Mouse (Mus musculus) right cerebral cortex, postnatal 4 days (tissue): ENCODE results near the gene Gm10563.
"Not testable (repeated sequence)": the region's sequence is repeated elsewhere in the genome, so short reads cannot be mapped to it uniquely, and the experiment has no call there.

Experiments
- DNase-seq: peaks from one replicate; pipeline ENCODE4 v3.0.0-alpha.2; 2022

The Gm10563 gene

DNA sequence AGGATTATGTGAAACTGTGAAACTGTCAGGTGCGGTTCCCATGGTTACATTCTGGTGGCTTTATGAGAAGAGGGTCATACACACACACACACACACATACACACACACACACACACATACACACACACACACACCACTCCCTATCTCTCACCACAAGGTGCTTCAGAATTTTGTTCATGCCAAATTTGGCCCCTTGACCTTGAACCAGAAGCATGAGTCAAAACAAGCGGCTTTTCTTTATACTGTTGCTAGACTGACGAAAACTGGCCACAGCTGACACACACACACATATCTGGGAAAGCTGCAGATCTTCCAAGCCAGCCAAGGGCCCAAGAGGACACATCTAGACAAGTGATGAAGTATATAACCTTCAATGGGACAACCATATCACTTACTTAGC lies 49.4 kb downstream of the Gm10563 start:
- no peak for DNase-seq

DNA sequence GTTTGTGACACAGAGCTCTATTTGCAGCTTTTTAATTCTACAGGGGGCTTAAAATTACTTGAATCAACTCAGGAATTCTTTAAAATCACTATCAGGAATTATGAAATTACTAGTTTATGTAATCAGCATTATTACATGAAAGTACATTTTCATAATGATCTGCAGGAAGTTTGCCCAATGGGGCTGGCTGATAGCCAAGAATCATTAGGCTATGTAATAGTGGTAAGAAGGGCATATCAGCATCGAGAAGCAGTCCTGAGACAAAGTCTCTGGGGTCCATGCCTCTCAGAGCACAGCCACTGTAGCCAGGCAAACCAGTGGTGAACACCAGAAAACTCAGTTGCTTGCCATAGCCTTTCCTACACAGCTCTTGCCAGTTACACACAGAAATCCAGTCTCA lies 51.4 kb downstream of the Gm10563 start:
- DNase-seq: no peak

DNA sequence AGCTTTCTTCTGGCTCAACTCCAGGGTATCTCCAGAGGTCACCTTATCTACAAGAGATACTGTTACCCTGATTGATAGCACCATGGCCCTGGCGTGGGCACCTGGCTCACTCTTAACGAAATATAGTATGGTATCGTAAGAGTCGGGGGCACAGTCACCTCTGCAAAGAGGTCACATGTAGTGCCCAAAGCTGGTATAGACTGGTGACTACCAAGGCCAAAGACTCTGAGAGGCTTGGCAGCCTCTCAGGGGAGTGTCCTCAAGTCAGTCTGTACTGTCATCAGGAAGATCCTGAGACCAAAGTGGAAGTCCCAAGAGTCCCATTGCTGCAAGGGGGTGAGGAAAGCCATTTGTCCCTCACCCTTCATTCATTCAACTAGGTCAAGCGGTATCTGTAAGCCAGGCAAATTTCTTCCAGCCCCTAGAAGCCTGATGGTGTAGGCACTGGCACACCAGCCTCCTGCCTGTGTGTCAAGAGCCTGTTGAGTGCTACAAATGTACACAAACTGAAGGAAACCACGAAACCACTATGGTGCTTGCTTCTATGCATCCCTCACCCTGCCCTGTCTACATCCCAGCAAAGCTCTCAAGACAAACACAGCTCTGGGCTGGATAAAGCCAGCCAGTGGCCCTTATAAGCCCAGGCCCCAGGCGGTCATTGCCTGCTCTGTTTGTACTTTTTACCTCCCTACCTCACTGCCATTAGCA lies 54.0 kb downstream of the Gm10563 start:
- no peak for DNase-seq

DNA sequence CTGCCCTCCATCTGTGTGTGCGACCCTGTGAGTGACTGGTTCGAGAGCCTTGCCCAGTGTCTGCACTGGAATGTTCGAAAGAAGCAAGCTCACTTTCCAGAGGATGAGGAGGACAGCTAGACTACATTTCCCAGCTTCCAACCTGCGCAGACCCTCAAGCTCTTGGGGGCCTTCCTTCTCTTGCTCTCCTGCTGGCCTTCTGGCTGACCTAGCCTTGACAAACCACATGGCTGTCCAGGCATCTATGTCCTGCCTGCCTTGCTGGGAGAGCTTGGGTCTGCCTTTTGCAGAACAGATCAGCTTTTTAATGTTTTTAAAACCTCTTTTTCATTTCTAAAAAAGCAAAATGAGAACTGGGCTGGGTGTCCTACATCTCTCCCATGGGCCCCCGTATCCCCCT lies 55.9 kb downstream of the Gm10563 start:
- no peak for DNase-seq

- DNase-seq: no peak
Observed at GRCm38 (mm10) chr4:155582279-155582905, 62.8 kb downstream of the Gm10563 start.

DNA sequence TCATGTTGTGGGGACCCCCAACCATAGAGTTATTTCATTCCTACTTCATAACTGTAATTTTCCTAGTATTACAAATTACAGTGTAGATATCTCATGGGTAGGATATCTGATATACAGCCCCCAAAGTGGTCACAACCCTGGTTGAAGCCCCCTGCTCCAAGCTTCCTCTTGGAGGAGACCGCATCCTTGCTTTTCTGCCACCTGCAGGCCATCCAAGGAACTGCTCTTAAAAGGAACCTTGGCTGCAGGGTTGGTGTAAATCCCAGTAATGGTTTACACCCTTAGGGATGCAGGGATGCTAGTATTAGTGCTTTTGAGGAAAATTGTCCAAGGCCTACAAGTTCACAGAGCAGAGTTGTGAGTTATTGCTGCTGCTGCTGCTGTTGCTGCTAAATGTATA lies 64.8 kb downstream of the Gm10563 start:
- peak; percentile 72 for DNase-seq

DNA sequence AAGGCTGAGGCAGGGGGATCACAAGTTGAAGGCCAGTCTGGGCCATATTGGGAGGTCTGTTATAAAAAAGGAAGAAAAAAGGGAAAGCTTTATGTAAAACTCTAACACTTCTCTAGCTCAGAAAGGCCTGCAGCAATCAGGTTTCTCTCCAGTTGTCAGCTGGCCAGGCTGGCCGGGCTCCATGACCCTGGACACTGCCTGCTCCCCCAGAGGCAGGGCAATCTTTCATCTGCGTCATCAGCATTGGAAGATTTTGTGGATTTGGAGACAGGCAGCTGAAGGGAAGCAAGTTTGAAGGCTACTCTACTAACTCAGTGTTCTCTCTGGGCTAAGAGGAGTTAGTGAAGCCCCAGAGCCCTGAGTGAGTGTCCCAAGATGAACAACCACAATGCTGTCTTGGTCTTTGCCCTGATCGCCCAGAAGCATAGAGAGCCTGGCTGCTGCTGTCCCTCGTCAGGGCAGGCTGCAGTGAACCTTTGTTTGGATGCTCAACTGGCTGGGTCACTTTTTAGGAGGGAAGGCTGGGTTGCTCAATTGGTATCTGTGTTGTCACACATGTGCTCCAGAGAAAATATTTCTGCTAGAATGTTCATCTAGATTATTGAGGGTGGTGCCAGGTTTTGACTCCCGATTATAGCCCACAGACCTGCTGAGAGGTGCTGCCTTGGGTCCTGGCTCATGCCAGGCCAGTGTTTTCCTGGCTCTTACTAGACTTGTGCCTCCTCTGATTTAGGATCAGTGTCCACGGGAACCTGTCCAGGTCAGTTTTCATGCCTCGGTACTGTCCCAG lies 66.7 kb downstream of the Gm10563 start:
- no peak for DNase-seq

- DNase-seq: no peak
Observed at GRCm38 (mm10) chr4:155577741-155578140, 67.5 kb downstream of the Gm10563 start.

- no peak for DNase-seq
Observed at GRCm38 (mm10) chr4:155577132-155577531, 68.1 kb downstream of the Gm10563 start.

DNA sequence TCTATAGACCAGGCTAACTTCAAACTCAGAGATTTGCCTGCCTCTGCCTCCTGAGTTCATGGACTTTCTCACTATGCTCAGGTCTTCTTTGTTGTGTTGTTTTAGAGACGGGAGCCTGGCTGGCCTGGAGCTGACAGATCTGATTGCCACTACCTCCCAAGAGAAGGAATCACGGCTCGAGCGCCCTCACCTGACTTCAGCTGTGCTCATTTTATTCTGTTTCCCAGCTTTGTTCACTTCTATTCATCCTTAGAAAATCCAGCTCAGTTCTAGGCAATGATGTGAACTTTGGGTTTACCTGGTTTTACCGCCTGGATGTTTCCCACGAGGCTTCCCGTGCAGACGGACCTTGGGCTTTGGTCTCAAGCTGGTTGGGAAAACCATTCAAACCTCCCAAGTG lies 69.7 kb downstream of the Gm10563 start:
- no peak for DNase-seq

DNA sequence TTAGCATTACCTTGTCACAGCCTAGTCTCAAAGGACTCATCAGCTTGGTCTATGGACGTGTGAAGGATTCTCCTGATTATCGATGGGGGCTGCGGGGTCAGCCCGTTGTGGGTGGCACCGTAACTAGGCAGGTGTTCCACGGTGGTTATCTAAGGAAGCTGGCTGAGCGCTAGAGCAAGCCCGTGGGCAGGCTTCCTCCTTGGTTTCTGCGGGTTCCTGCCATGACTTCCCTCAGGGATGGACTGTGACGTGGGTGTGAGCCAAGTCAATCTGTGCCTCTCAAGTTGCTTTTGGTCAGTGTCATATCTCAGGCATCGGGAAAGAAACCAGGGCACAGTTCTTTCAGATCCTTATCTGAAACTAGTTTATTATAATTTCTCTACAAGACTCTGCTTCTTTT lies 70.3 kb downstream of the Gm10563 start:
- no peak for DNase-seq

- DNase-seq: no peak
Observed at GRCm38 (mm10) chr4:155573876-155574275, 71.3 kb downstream of the Gm10563 start.

DNA sequence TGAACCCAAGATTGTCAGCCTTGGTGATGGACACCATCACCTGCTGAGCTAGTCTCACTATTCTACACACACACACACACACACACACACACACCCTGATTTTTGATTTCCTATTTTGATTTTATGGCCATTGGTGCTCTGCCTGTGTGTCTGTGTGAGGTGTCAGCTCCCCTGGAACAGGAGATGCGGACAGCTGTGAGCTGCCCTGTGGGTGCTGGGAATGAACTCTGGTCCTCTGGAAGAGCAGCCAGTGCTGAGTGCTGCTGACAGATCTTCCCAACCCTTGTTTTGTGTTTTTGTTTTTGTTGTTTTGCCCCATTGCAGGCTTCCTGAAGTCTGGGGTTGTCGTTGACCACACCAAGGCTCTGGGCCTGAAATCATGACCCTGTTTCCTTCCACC lies 72.1 kb downstream of the Gm10563 start:
- DNase-seq: no peak

DNA sequence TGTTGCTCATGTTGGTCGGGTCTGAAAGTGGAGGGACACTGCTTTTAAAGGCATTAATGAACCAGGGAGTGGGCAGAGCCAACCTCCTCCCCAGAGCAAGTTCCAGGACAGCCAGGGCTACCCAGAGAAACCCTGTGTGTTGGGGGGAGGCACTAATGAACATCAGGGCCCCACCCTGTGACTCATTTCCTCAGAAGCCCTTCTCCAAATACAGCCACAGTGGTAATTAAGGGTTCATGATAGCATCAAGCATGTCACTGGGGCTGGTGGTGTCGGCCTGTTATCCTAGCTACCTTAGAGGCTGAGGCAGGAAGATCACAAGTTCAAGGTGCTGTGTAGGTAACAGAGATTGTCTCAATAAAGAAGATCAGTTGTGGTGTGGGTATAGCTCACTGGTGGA lies 73.8 kb downstream of the Gm10563 start:
- DNase-seq: no peak

- DNase-seq: not testable (repeated sequence)
Observed at GRCm38 (mm10) chr4:155570315-155570714, 74.9 kb downstream of the Gm10563 start.

- no peak for DNase-seq
Observed at GRCm38 (mm10) chr4:155569818-155570217, 75.4 kb downstream of the Gm10563 start.

DNA sequence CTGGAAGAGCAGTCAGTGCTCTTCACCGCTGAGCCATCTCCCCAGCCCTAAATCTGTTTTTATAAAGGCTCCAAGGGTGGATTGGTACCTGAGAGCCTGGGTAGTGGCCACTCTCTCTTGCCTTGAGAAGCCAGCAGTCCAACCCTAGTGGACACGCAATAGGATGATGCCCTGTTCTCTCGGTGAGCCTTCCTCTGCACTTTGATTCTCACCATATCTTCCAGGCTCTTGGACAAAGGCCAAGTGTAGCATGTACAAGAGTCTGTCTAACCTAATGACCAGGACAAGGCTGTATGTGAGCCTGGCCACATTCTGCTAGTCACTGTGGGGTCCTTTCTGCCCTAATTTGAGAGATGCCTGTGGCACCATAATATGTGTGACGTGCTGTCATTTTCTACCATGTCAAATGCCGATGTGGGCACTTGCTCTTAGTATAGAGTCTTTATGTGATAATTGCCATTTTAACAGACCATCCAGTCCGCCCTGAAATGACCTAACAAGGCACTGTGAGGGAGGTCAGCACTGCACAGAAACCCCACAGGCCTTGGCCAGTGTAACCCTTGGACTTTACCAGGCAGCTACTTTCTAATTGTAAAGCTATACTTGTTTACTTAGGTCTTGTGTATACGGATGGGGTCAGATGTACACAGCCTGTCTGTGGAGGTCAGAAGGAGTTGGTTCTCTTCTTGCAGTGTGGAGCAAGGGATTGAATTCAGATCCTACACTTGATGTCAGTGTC lies 76.4 kb downstream of the Gm10563 start:
- no peak for DNase-seq

GRCm38 (mm10) chr4:155568170-155568569 lies 77.0 kb downstream of the Gm10563 start:
- no peak for DNase-seq

- no peak for DNase-seq
Observed at GRCm38 (mm10) chr4:155566555-155566954, 78.7 kb downstream of the Gm10563 start.
